Mouse (Mus musculus) liver, embryonic 13.5 days (tissue): Measurements from ENCODE around the gene Zfp280c. TPM values are rescaled to one million over a fixed set of nuclear protein-coding genes. Genes with fewer than 3 reads are reported as not detected.
A peak's percentile ranks its signal among the peaks of the same experiment; 100 is the strongest.

Experiments used
- ATAC-seq: fragments of 200-750 bp; cut with Nextera tagmentation; 2 replicates; pipeline ENCODE4 v1.8.0; 2017; ENCODE audit warnings: low read depth, mild to moderate bottlenecking, moderate number of reproducible peaks, moderate library complexity
- DNase-seq: peaks from one replicate; pipeline ENCODE4 v3.0.0; 2022
- H3K27ac ChIP-seq: fragments of 300-500 bp; sonication (generic); 2 replicates; pipeline ENCODE4 v1.5.1; 2015; ENCODE audit warnings: moderate library complexity, mild to moderate bottlenecking, inconsistent platforms
- H3K27me3 ChIP-seq: fragments of 300-500 bp; sonication (generic); 2 replicates; pipeline ENCODE4 v1.6.1; 2015; ENCODE audit warnings: mild to moderate bottlenecking, inconsistent platforms
- H3K36me3 ChIP-seq: fragments of 300-500 bp; sonication (generic); 2 replicates; pipeline ENCODE4 v1.6.1; 2015; ENCODE audit warnings: mild to moderate bottlenecking, inconsistent platforms
- H3K4me1 ChIP-seq: fragments of 300-500 bp; sonication (generic); replicated peaks from 2 replicates; pipeline ENCODE4 v1.6.1; 2015; ENCODE audit warnings: inconsistent platforms
- H3K4me2 ChIP-seq: fragments of 300-500 bp; sonication (generic); 2 replicates; pipeline ENCODE4 v1.6.1; 2015; ENCODE audit warnings: inconsistent platforms, mild to moderate bottlenecking, moderate library complexity
- H3K4me3 ChIP-seq: fragments of 300-500 bp; sonication (generic); replicated peaks from 2 replicates; pipeline ENCODE4 v1.5.1; 2015; ENCODE audit warnings: mild to moderate bottlenecking, inconsistent platforms
- H3K9ac ChIP-seq: fragments of 300-500 bp; sonication (generic); 2 replicates; pipeline ENCODE4 v1.6.1; 2015; ENCODE audit warnings: mild to moderate bottlenecking, inconsistent platforms
- H3K9me3 ChIP-seq: fragments of 300-500 bp; sonication (generic); replicated peaks from 2 replicates; pipeline ENCODE4 v1.6.1; 2016; ENCODE audit warnings: inconsistent platforms
- WGBS: fragments of 180-500 bp; shearing (Covaris S2); methylation state at CpG from one replicate; pipeline ENCODE4 v1.1.7; 2015; ENCODE audit not compliant: insufficient replicate concordance; 5-methylcytosine and 5-hydroxymethylcytosine counted together
- polyA plus RNA-seq: library from polyadenylated mRNA; unstranded; fragments of >200 nt; fragmentation: Nextera tagmentation; extraction: Ambion mirVana; gene quantifications from 2 replicates; pipeline ENCODE4 v1.2.1, GENCODE M21; 2015

Gene Zfp280c
- 3.5 and 5.2 TPM in 2 replicates for polyA plus RNA-seq

DNA sequence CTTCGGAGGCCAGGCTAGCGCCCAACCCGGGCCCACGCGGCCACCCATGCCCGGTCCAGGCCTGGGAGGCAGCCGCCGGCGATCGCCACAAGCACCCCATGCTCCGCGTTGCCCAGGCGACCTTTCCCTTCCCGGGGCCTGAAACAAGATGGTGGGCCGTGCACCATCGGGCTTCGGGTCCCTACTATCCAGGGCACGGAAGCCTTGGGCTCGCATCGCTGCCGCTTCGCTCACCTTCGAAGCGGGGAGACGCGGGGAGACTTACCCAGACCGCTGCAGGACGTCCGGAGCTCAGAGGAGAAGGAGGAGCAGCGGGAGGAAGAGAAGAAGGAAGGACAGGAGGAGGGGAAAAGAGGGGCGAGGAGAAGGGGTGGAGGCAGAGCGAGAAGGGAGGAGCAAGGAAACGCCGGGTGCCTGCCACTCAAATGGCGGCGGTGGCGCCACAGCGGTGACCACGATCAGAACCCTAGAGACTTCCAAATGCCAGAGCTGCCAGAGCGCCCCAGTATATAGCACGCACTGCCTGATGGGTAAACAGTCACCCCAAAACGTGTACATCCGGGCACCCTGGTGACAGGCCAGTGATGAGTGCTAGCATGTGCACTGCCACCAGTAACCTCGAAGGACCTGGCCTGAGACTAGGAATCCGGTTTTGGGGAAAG lies at the start of gene Zfp280c:
Zfp280c (minus strand) TSS at position 406 of the 662 bp plus-strand sequence.
- Histone ChIP-seq H3K27ac (peak within 1 kb of the TSS; percentile 58), H3K4me2 (peak within 1 kb of the TSS; percentile 70), H3K4me1 (peaks cover 2% of the 10 kb centered on the region; the same call in 1 of the 2 replicates), H3K27me3 (no peaks in the 10 kb centered on the region), H3K4me3 (peak within 1 kb of the TSS; percentile 74), H3K36me3 (peaks cover 12% of the 10 kb centered on the region), H3K9me3 (no peaks in the 10 kb centered on the region), H3K9ac (peak within 1 kb of the TSS; percentile 78)
- 14% methylated on average over 45 of the region's 45 CpGs for WGBS
- ATAC-seq = peak; percentile 93
- DNase-seq = peak; percentile 55

DNA sequence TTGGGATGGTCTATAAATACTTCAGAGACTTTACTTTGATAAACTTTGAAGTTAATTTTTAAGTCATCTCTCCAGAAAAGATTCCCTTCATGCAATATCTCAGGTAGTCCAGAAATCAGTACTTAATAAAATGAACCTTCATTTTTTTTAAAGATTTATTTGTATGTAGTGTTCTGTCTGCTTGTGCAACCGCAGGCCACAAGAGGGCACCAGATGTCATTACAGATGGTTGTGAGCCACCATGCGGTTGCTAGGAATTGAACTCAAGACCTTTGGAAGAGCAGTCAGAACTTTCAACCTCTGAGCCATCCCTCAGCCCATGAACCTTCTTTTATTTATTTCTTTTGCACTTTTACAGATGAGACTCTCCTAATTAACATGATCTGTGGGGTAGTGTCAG lies 42.7 kb upstream of the Zfp280c start:
- no peaks in the 10 kb centered on the region for H3K4me1 ChIP-seq
- no peak overlapping the region for H3K4me2 ChIP-seq
- DNase-seq (no peak), ATAC-seq (no peak)
- no peaks in the 10 kb centered on the region for H3K9me3 ChIP-seq
- WGBS = 52% methylated on average over 2 of the region's 2 CpGs
- no peaks in the 10 kb centered on the region for H3K27me3 ChIP-seq
- H3K27ac ChIP-seq = no peak overlapping the region
- no peak overlapping the region for H3K4me3 ChIP-seq
- no peak overlapping the region for H3K9ac ChIP-seq
- no peaks in the 10 kb centered on the region for H3K36me3 ChIP-seq

DNA sequence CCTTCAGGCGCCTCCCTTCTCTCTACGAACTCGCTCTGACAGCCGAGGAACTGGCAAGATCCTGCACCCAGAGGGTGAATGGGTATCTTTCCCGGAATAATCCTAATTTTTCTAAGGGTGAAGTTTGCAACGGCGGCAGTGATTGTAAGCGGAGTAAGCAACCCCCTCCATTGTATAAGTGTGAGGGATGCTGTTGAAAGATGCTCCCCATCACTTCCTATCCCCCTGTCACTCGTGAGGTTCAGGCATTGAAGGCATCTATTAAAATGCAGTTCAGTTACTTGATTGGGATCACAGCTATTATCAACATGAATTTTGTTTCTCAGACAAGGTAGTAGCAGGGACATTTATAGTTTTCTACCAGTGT lies 29.7 kb upstream of the Zfp280c start:
- no peaks in the 10 kb centered on the region for H3K9me3 ChIP-seq
- no peaks in the 10 kb centered on the region for H3K4me1 ChIP-seq
- H3K9ac ChIP-seq = peak overlapping the region; percentile 72
- no peak for ATAC-seq
- H3K27ac ChIP-seq = no peak overlapping the region
- no peak for DNase-seq
- no peaks in the 10 kb centered on the region for H3K27me3 ChIP-seq
- H3K36me3 ChIP-seq = no peaks in the 10 kb centered on the region
- H3K4me3 ChIP-seq = peak overlapping the region; percentile 72
- H3K4me2 ChIP-seq = peak overlapping the region; percentile 74
- 15% methylated on average over 9 of the region's 9 CpGs for WGBS

DNA sequence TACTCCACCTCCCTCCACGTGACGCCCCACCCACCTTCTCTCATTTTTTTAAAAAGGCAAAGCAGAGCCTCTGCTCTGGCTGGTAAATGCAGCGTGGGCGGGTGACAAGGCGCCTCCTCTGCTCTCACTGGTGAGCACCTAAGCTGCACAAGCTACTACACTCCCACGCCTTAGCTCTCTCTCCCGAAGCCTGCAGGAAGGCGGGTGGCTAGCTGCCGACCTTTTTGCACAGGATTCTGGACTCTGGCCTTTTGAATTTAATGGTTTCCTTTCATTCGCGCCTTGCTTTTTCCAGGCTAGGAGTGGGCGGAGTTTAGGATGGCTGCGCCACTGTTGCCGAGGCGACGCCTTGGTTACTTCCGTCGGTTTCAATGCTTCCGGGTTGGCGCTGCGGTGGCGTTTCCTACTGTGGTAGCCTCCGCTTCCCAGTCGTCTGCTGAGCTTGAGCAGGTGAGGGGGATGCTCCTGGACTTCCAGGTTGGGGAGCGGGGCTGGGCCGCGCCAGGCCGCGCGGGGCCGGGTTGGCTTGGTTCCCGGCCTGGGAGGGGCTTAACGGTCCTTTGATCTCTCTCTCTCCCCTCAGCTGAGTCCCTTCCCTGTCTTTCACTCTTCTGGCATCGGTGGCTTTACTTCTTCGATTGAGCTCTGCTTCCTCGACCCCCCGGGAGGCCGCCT lies 29.2 kb upstream of the Zfp280c start, which contains the start of gene Slc25a14:
Slc25a14 (plus strand) TSS at position 35 of the 675 bp plus-strand sequence.
- peak within 1 kb of the TSS; percentile 67 for H3K27ac ChIP-seq
- no peaks in the 10 kb centered on the region for H3K9me3 ChIP-seq
- H3K36me3 ChIP-seq = no peaks in the 10 kb centered on the region
- no peaks in the 10 kb centered on the region for H3K27me3 ChIP-seq
- DNase-seq (peak; percentile 63), ATAC-seq (peak; percentile 91)
- peak within 1 kb of the TSS; percentile 72 for H3K9ac ChIP-seq
- H3K4me1 ChIP-seq = no peaks in the 10 kb centered on the region
- H3K4me3 ChIP-seq = peak within 1 kb of the TSS; percentile 72
- WGBS = 16% methylated on average over 38 of the region's 38 CpGs
- H3K4me2 ChIP-seq = peak within 1 kb of the TSS; percentile 74

DNA sequence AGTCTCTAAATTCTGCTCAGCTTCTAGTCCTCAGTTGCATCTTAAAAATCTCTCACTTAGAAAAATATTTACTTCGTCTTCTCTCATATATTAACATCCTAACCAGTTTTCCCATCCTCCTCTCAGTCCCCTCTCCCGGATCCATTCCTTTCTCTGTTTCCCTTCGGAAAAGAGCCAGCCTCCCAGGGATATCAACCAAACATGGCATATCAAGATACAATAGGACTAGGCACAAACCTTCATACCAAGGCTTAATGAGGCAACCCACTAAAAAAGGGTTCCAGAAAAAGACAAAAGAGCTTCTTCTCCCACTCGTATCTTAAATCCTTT lies 28.7 kb upstream of the Zfp280c start:
- Histone ChIP-seq H3K27me3 (no peaks in the 10 kb centered on the region), H3K9ac (peak overlapping the region; percentile 72), H3K4me2 (peak overlapping the region; percentile 74), H3K36me3 (no peaks in the 10 kb centered on the region), H3K4me1 (no peaks in the 10 kb centered on the region), H3K4me3 (peak overlapping the region; percentile 72), H3K27ac (peak overlapping the region; percentile 67), H3K9me3 (no peaks in the 10 kb centered on the region)
- ATAC-seq (no peak), DNase-seq (no peak)
- WGBS = 16% methylated on average over 4 of the region's 4 CpGs

DNA sequence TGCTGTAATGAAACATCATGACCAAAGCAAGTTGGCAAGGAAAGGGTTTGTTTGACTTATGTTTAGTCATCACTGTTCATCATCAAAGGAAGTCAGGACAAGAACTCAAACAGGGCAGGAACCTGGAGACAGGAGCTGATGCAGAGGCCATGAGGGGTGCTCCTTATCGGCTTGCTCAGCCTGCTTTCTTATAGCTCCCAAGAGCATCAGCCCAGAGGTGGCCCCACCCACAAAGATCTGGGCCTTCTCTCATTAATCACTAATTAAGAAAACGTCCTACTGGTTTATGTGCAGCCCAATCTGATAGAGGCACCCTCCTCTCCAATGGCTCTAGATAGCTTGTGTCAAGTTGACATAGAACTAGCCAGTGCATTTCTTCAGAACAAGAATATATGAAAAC lies 10.6 kb upstream of the Zfp280c start:
- Histone ChIP-seq H3K9ac (no peak overlapping the region), H3K27ac (no peak overlapping the region), H3K4me3 (no peak overlapping the region), H3K4me1 (0 out of 2 replicates have a peak, but pooled peaks cover 10% of the 10 kb centered on the region), H3K9me3 (no peaks in the 10 kb centered on the region), H3K4me2 (no peak overlapping the region), H3K27me3 (no peaks in the 10 kb centered on the region), H3K36me3 (no peaks in the 10 kb centered on the region)
- peak; percentile 63 for ATAC-seq
- DNase-seq = no peak
- WGBS = 20% methylated on average over 2 of the region's 2 CpGs

DNA sequence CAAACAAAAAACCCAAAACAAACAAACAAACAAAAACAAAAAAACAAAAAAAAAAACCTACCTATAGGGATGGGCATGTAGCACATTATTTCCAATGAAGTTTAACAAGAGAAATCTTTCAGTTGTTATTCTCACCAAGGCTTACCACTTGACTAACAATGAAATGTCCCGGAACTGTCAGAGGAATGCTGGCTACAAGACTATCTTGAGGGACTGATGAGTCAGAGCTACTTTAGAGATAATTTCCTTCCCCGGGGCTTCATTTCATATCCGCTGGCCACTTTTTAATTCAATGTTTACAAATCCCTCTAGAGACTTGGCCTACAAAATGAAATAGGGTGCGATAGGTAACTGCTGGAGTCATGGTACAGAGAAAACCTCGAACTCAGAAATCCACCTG lies 2.6 kb upstream of the Zfp280c start:
- Histone ChIP-seq H3K4me1 (peaks cover 3% of the 10 kb centered on the region; the same call in 1 of the 2 replicates), H3K36me3 (no peaks in the 10 kb centered on the region), H3K27me3 (no peaks in the 10 kb centered on the region), H3K9me3 (no peaks in the 10 kb centered on the region), H3K4me3 (no peak overlapping the region), H3K9ac (no peak overlapping the region), H3K4me2 (no peak overlapping the region), H3K27ac (no peak overlapping the region)
- WGBS = 66% methylated on average over 5 of the region's 5 CpGs
- DNase-seq = no peak
- no peak for ATAC-seq

DNA sequence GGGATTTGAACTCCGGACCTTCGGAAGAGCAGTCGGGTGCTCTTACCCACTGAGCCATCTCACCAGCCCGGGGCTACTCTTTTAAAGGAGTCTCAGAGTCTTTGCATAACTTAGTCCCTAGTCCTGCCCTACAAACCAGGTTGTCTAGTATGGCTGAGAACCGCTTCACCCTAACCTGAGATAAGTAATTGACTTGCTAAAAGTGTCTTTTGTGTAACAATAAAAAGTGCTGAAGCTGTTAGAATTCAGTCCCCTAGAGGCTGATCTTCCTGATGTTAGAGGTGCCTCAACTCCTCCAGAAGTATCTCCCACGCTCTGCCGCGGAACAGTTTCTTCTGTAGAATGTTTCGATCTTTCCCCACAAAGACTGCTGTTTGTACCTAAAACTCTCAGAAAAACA lies 1.7 kb upstream of the Zfp280c start:
- H3K9me3 ChIP-seq = no peaks in the 10 kb centered on the region
- H3K4me2 ChIP-seq = no peak overlapping the region
- peaks cover 1% of the 10 kb centered on the region; the same call in 1 of the 2 replicates for H3K36me3 ChIP-seq
- 77% methylated on average over 9 of the region's 9 CpGs for WGBS
- peaks cover 2% of the 10 kb centered on the region; the same call in 1 of the 2 replicates for H3K4me1 ChIP-seq
- no peak overlapping the region for H3K9ac ChIP-seq
- DNase-seq (no peak), ATAC-seq (no peak)
- H3K4me3 ChIP-seq = no peak overlapping the region
- H3K27me3 ChIP-seq = no peaks in the 10 kb centered on the region
- no peak overlapping the region for H3K27ac ChIP-seq

DNA sequence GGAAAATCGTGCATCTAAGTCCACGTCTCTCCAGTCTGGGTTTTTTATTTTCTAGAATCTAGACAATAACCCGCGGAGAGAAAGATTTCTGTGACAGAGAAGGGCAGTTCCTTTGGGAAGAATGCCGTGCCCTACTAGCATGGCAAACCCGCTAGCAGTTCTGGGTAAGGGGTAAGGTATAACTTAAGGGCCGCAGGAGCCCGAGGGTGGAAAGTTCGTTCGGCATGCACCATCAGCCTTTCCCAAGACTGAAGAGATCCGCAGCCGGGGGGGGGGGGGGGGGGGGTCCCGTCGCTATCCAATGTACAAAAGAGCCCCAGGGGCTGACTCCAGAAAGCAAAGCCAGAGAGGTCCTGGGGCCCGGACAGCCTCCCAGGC lies 594 bp downstream of the Zfp280c start:
- Histone ChIP-seq H3K4me2 (peak overlapping the region; percentile 70), H3K9me3 (no peaks in the 10 kb centered on the region), H3K4me1 (peaks cover 2% of the 10 kb centered on the region; the same call in 1 of the 2 replicates), H3K27me3 (no peaks in the 10 kb centered on the region), H3K36me3 (peaks cover 12% of the 10 kb centered on the region), H3K4me3 (peak overlapping the region; percentile 74), H3K27ac (peak overlapping the region; percentile 58; the same call in 1 of the 2 replicates), H3K9ac (peak overlapping the region; percentile 78)
- 25% methylated on average over 15 of the region's 15 CpGs for WGBS
- DNase-seq (no peak), ATAC-seq (0 out of 2 replicates have a peak, but pooled peaks have one; percentile 6)

DNA sequence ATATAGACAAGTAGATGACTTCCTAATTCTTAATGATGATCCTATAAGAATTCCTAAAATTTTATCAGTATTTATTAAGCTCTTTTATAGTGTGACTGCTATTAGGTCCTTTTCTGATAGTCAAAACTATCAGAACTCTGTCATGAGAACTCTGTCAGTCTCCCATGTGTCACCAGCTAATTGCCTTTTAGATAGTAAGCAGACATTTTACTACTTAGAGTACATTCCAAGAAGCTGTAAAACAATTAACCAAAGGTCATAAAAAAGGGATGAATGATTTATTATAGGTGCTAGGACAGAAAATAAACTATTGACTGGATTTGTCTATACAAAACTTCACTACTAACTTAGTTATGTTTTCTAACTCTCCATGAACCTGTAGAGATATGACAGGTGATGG lies 11.0 kb downstream of the Zfp280c start:
- Histone ChIP-seq H3K27me3 (no peaks in the 10 kb centered on the region), H3K27ac (no peak overlapping the region), H3K4me2 (no peak overlapping the region), H3K9me3 (no peaks in the 10 kb centered on the region), H3K9ac (no peak overlapping the region), H3K4me1 (no peaks in the 10 kb centered on the region), H3K4me3 (no peak overlapping the region), H3K36me3 (peaks cover 12% of the 10 kb centered on the region)
- DNase-seq (no peak), ATAC-seq (no peak)

DNA sequence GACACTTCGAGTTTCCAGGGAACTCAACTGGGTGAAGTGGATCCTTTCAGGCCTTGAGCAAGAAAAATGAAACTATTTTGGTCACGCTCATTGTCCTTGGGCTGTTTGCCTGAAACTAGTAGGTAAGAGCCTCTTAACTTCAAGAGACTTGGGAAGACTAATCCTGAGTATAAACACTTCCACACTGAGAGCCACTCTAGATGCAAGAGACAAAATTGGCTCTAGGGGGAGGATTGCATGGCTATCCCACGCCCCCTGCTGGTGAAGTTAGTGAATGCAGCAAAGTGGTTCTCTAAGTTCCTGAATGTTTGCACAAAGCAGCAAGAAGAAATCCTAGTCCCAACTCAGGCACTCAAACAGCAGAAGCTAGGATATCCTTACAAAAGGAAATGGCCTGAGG lies 62.1 kb downstream of the Zfp280c start:
- Histone ChIP-seq H3K4me2 (no peak overlapping the region), H3K9ac (no peak overlapping the region), H3K4me3 (no peak overlapping the region), H3K9me3 (no peaks in the 10 kb centered on the region), H3K27me3 (no peaks in the 10 kb centered on the region), H3K36me3 (no peaks in the 10 kb centered on the region), H3K4me1 (no peaks in the 10 kb centered on the region), H3K27ac (no peak overlapping the region)
- ATAC-seq (no peak), DNase-seq (peak; percentile 24)
- WGBS = 38% methylated on average over 3 of the region's 3 CpGs

DNA sequence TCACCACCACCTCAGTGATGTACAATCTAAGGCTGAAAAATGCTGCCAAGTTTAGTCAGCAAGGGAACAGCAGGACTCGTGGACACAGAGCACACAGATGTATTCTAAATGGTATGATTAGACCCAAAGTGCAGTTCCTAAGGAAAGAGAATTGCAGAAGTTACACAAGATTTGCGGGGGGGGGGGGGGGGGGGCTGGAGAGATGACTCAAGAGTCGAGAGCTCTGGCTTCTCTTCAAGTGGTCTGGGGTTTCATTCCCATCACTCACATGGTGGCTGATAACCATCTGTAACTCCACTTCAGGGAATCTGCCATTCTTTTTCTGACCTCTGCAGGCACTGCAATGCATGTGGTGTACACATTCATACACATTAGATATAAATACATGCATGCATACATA lies 67.9 kb downstream of the Zfp280c start:
- H3K4me1 ChIP-seq = no peaks in the 10 kb centered on the region
- H3K9ac ChIP-seq = no peak overlapping the region
- WGBS = 8% methylated on average over 2 of the region's 3 CpGs
- DNase-seq = no peak
- ATAC-seq = no peak
- no peak overlapping the region for H3K4me3 ChIP-seq
- H3K9me3 ChIP-seq = no peaks in the 10 kb centered on the region
- H3K27me3 ChIP-seq = no peaks in the 10 kb centered on the region
- no peak overlapping the region for H3K4me2 ChIP-seq
- H3K27ac ChIP-seq = no peak overlapping the region
- H3K36me3 ChIP-seq = no peaks in the 10 kb centered on the region
